Mouse (Mus musculus) hematopoietic stem cell, adult 5-6 weeks (primary cell): ENCODE measurements at regions not wholly inside any gene's neighbourhood (a gene's known extent, or its start where the extent isn't known, plus 50 kb on each side); places are given as distances from the start of the nearest gene placed in this dataset.

Experiments used
- ATAC-seq, 2 experiments: fragments of 125-278 bp in 1 of 2; replicated peaks in 1 of 2; 2 replicates each; pipeline ENCODE4 v1.8.0; 2016 to 2017; ENCODE audit warnings: inconsistent platforms in 2 of 2, mild to moderate bottlenecking in 2 of 2, moderate number of reproducible peaks in 2 of 2, low read depth in 1 of 2, moderate TSS enrichment in 1 of 2; ENCODE audit not compliant: low FRiP score in 2 of 2, poor library complexity in 2 of 2, severe bottlenecking in 2 of 2, insufficient read depth in 1 of 2, low TSS enrichment in 1 of 2

DNA sequence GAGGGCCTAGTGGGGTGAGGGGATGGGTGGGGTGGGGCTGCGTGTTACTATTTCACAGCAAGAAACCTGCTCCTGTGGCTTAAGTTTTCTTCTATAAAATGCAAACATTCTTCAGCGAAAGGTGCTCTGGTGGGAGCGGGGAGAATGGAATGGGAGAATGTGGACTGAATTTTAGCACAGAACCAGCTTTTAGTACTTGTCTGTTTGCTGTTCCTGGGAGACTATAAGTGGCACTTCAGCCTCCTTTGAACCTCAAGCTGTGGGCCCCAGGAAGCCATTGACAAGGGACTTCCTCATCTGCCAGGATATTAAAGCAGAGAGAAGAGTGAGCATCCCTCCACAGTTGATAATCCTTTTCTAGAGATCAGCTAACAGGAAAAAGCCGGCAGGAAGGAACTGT lies 580.2 kb downstream of the Zfp706 start:
- no peak for ATAC-seq

GRCm38 (mm10) chr15:36425902-36426301 lies 581.7 kb downstream of the Zfp706 start:
- ATAC-seq: no peak

GRCm38 (mm10) chr15:36424047-36424446 lies 583.5 kb downstream of the Zfp706 start:
- ATAC-seq: no peak

DNA sequence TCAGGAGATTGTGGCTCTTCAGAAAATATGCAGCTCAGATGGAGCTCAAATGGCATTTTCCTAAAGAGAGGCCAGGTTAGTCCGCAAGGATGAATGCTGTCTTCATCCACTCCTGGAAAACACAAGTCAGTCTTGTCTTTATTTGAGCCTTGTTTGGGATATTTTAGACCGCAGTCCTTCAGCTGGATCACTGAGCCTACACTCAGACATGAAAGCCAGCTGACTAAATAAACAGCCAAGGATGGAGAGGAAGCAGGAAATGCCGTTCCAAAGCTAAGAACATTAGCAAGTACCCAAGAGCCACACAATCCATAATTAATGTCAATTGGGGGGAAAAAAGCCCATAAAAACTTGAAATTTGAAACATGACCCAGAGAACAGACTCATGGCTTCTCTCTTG lies 584.8 kb downstream of the Zfp706 start:
- ATAC-seq: no peak

DNA sequence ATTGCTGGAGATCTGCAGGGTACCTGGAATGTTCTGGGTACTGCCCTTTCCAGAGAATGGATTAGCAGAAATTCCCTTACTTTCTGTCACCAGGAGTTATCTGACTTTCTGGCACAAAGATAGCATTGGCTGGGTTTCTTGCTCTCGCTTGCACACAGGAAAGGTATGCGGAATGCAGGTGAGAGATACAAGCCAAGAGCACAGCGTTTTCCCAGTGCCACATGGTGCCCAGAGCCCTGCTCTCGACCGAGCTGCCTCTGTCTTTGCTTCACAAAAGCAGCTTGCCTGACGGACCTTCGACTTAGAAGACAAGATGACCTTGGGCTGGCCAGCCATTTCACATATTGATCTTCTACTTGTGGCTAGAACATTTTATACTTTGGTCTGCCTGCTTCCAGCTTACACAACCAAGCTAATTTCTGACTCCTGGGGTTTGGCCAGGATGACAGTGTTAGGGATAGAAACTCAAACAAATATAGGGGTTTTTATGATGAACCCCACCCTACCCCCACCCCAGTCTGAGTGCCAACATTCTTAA lies 587.6 kb downstream of the Zfp706 start:
- no peak for ATAC-seq

DNA sequence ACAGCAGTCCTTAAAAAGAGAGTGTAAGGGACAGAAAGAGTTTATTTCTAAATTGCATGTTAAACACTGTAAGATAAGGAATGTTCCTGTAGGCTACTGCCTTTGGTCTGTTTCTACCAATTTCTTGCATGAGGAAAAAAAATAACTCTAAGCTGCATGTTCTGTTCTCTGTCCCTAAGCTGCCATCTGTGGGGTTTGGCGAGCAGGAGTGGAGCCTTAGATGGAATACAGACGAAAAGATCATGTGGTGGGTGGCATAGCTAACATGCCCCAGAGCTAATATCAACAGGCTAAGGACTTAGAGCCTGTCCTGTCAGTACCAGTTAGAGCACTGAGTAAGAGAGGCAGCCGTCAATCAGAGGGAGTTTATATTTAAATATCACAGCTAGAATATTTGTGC lies 590.1 kb downstream of the Zfp706 start:
- ATAC-seq: no peak

GRCm38 (mm10) chr15:36415552-36416249 lies 591.9 kb downstream of the Zfp706 start:
- ATAC-seq: no peak

DNA sequence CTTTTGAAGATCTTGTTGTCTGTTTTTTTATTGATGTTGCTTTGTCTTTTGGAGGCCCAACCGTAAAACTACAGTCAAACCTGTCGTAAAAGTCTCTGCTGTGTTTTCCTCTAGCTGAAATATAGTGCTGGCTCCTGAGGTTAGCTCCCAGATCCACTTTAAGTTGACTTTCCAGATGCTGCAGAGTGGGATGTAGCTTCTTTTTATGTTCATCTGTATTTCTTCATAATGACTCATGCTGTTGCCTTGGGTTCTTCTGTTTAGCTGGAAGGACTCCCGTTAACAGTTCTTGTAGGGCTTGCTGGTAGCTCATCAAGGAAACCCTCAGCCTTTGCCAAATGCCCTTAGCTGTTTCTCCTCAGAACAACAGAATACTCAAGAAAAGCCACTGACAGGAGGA lies 595.6 kb downstream of the Zfp706 start:
- no peak for ATAC-seq

DNA sequence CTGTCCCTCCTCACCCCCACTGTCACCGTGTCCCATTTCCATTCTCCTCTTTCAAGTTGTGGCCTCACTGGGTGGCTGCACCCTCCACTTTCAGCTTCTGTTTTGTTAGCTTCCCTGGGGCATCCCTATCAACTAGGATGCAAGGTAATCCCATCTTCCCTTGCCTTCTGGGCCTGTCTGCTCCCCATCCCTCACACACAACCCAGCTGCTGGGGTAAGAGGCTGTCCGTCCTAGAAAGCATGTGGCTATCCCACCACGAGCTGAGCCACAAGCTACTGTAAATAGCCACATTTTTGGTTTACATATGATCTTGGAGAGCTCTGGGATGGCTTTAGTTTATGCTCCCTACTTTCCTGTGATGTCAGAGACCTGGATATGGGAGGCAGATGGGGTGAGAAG lies 602.1 kb downstream of the Zfp706 start:
- ATAC-seq: no peak

DNA sequence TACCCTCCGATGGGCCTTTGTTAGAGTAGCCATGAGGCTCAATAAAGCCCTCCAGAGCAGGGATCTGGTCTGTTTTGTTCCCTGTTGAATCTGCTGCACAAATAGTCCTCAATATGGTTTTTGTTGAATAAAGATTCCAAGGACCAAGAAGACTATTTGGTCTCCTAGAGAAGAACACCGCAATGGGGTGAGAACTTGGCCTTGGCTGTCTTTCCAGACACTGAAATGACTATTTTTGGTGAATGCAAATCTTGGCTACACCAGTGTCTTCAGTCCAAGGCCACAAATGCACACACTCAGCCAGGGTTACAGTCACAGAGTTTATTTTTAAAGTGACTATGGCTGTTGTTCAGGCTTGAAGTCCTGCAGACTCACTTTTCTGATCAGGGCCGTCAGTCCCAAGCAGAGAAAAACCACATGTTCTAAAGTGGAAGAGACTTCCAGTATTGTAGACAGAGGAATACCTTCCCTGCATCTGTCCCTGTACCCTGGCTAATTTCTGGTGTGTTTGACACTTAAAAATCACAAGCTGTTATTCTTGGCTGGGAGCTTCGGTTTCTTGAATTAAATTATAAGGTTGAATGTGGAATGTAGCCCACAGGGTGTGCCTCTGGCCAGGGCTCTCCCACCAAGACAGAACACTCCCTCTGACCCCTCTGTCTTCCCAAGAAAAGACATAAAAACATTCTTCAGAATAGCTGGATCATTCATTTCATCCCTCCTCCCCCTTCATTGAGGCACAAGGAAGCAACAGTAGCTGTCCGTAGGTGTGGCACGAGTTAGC lies 604.0 kb downstream of the Zfp706 start:
- ATAC-seq: no peak

DNA sequence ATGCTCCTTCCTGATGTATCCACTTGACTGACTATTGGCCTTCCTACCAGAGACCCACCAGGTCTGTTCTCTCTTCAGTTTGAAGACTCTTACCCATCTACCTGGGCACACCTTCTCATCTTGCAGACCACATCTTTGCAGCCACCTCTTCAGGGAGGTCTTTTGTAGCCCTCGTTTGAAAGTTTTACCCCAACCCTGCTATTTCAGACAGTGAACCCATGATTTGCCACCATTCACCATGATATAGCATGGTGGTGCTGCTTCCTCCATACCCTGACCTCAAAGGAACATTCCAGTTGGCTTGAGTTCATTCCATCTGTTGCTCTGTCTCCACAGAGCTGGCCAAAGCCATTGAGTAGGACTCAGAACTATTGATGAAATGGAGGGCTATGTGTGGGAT lies 605.5 kb downstream of the Zfp706 start:
- no peak for ATAC-seq

DNA sequence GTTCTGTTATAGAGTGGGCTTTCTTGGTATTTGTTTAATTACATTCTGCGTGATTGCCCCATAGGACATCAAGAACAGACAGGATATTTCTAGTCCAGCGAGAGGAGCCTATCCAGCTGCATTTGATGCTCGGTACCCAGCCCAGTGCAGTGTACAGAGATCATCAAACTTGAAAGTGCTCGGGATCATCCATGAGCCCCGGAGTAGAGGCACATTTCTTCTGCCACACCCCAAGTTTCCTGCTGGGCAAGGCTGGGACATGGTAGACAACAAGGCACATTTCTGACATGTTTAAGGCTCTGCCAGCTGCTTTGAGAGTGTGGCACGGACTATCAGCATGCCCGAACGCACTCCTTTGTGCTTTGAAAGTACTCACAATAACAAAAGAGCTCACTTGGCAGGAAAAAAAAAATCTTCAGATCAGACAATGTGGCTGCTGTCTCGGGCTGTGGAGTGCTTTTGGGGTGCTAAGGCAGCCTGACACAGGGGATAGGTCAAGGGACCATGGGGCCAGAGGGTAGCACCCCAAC lies 607.2 kb downstream of the Zfp706 start:
- ATAC-seq: no peak

- ATAC-seq: no peak
These were observed 608.1 kb downstream of the Zfp706 start for GRCm38 (mm10) chr15:36399355-36400012.

- no peak for ATAC-seq
These were observed 609.2 kb downstream of the Zfp706 start for GRCm38 (mm10) chr15:36398099-36398982.

GRCm38 (mm10) chr15:36396791-36397190 lies 610.8 kb downstream of the Zfp706 start:
- no peak; a peak in 1 of 4 replicates for ATAC-seq

GRCm38 (mm10) chr15:36396245-36396644 lies 611.3 kb downstream of the Zfp706 start:
- ATAC-seq: peak in 1 of 2 experiments; percentile 36; a peak in 2 of 4 replicates

- ATAC-seq: no peak
These were observed 611.9 kb downstream of the Zfp706 start for GRCm38 (mm10) chr15:36395672-36396050.
